Mouse (Mus musculus) cerebellum, postnatal 25 days (tissue): ENCODE results near the gene Ago4.
"Not testable (repeated sequence)": the region's sequence is repeated elsewhere in the genome, so short reads cannot be mapped to it uniquely, and the experiment has no call there.

Source experiments
- DNase-seq, 2 experiments: peaks; one replicate each; pipeline ENCODE4 v3.0.0; 2021; ENCODE audit warnings: mixed read lengths in 2 of 2

The Ago4 gene

DNA sequence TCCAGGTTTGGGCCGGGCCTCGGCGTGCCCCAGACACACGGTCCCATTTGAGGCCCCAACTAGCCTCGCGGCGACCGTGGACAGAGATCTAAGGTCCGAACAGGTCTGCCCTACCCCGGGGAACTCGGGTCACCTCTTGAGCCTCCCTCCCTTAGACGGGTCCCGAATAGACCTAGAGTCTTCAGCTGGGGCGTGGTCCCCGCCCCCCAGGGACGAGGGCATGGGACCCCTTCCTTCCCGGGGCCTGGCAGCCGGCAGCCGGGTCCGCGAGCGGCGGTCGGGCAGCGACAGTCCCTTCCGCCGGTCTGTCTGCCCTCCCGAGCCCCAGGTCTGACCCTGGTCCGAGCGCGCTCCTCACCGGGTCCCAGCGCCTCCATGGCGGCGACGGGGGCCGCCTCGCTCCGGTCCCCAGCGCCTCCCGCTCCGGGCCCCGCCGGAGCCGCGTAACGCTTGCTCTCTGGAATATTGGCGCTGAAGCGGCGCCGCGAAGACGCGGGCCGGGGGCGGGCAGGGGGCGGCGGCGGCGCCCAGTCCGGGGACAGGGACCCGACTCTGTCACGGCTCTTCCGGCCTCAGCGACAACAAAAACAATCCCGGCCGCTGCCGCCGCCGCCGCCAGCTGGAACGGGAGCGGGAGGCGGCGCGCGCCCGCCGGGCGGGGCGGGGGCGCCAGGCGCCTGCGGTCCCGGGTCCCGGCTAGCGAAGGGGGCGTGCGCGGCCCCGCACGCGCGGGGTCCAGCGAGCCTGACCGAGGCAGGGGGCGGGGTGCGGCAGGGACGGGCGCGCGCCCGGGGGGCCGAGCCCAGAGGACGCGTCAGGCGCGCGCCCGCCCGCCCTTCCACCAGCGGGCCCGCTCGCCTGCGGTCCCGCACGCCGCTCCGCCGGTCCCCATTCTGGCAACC, at the start of gene Ago4:
Gene Ago4, minus strand, starts transcription at position 646 of the 902 bp plus-strand sequence.
- peak; percentile 74 to 87 for DNase-seq

DNA sequence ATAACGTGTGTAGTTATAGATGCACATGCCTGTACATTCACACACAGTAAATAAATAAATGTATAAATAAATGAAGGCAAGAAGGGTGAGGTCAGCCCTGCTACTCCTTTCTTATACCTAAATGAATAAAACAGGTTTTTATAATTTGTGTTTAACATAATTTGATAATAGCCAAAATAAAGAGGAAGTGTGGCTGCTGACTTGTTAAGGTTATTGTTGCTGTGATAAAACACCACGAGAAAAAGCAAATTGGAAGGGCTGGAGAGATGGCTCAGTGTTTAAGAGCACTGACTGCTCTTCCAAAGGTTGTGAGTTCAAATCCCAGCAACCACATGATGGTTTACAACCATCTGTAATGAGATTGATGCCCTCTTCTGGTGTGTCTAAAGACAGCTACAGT, 45.8 kb upstream of the Ago4 start:
- no peak for DNase-seq

DNA sequence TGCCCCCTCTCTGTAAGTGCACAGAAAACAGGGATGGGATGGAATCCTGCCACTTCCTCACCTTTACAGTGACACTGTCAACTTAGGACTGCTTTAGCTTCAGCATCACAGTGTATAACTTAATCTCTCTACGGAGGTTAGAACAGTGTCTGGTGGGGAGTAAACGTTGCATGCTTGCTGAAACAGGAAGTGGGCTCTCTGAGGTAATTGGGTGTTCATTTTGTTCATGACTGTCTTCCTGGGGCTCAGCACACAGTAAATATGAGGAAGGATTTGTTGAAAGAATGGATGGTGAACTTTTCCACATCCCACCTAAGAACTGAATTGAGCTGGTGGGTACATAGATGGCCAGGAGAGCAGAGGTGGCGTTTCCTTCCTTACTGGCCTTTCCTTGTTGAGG, 44.6 kb upstream of the Ago4 start:
- no peak for DNase-seq

DNA sequence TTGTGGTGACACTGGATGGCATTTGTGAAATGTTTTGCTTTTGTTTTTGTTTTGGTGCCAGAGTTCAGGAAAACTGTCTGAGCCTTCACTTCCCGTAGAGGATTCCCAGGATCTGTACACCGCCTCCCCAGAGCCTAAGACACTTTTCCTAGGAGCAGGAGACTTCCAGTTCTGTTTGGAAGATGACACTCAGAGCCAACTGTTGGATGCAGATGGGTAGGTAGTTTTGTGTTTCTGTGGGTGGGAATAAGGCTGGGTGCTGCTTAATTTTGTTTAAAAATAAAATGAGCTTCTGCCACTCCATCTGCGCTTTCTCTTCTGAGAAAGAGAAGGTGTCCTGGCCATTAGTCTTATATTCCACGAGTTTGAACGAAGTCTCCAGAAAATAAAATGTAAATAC, 43.0 kb upstream of the Ago4 start:
- DNase-seq = no peak

DNA sequence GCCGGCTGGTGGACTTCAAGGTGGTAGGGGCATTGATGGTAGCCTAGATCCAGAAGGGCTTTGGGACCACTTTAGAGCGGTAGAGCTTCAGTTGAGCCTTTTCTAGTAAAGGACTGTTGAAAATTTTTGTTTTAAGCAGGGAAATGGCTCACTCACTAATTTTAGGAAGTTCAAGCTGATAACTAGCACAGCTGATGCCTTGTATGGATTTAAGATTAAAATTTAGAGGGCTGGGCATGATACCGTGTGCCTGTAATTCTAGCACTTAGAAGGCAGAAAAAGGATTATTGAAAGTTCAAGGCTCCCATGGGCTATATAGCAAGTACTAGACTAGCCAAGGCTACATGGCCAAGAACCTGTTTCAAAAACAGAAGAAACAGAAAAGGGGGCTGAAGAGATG, 36.5 kb upstream of the Ago4 start:
- DNase-seq = no peak

DNA sequence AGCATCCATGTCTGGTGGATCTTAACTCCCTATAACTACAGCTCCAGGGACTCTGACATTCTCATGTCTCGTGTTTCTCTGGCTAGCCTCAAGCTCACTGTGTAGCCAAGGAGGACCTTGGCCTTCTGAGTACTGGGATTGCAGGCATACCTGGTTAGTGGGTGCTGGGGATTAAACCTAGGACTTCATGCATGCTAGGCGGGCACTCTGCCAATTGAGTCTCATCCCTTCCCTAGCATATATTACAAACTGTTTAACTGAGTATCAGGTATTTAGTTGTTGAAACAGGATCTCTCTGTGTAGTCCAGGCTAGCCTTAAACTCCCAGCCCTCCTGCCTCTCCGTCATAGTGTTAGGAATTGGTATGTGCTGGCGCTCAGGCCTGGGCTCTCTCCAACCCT, 34.0 kb upstream of the Ago4 start:
- DNase-seq = no peak

DNA sequence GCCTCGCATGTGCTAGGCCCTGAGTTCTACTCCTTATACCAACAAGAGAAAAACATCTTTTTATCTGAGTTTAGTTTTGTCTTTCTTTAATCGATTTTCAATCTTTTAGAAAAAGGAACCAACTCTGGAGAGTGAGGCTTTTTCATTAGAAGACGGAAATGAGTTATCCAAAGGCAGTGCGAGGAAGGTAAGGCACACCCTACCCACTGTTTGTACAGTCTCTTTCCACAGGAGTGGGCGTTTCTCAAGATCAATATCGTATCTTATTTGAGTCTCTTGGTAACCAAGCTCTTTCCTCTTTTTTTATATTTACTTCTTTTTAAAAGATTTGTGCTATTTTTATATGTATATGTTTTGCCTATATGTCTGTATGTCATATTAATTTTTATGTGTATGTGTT, 30.5 kb upstream of the Ago4 start:
- DNase-seq = no peak

DNA sequence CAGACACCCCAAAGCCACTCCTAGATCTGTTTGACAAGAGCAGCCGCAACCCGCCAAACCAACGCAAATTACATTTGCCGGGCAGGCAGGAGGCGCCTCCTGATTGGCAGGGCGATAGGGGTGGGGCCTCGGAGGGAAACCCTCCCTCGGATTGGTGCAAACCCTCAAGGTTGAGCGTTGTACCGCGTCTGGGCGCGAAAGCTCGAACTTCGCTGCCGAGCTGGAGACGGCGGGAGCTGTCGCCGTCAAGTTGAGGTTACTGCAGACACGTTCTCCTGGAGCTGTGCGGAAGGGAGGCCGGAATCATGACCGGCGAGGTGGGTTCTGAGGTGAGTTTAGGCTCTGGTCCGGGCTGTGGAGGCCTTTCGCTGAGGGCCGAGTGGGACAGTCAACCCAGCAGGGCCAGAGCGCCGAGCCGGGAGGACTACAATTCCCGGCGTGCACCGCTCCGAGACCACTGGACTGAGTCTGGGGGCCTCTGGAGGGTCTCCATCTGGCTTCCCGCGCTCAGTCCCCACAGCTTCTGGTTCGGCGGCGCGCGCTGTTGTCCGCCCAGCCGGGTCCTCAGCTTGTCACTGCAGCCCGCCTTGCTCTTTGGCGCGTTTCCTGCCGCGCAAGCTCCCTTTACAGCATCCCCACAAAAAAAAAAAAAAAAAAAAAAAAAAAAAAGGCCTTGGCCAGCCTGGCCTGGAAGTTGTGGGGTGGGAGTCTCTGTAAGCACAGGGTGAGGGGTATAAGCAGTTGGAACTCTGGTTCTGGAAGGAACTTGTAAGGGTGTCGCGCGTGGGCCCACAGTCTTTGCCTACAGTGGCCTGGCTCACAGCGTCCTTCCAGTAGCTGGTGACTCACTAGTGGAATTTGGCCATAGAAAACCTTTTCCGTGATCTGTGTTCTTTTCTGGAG, 23.8 kb upstream of the Ago4 start, which contains the start of gene Clspn:
Gene Clspn, plus strand, starts transcription at position 127 of the 903 bp plus-strand sequence.
- DNase-seq = peak; percentile 78 to 88

DNA sequence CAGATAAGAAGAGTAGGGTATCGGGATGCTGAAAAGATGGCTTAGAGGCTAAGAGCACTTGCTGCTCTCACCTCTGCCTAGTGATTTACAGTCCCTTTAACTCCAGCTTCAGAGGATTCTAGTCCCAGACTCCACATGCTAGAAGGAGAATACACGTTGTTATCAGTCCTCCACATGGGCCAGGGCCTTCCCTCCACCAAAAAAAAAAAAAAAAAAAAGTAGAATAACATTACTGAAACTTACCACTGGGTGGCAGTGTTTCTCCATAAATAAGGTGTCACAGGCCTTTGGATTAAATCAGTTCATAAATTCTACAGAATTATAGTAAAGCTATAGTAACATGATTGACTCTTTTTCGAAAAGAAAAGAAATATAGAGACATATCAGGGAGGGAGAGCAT, 21.2 kb upstream of the Ago4 start:
- peak in 1 of 2 experiments; percentile 14 for DNase-seq

DNA sequence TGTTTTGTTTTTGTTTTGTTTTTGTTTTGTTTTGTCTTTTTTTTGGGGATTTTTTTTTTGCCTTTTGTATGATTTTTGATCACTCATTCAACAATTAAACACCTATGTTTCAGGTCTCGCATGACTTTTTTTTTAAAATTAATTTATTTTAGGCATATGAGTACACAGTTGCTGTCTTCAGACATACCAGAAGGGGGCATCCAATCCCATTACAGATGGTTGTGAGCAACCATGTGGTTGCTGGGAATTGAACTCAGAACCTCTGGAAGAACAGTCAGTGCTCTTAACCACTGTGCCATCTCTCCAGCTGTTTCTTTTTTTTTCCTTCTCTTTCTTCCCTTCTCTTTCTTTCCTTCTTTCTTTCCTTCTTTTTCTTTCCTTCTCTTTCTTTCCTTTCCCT, 20.4 kb upstream of the Ago4 start:
- DNase-seq = no peak

DNA sequence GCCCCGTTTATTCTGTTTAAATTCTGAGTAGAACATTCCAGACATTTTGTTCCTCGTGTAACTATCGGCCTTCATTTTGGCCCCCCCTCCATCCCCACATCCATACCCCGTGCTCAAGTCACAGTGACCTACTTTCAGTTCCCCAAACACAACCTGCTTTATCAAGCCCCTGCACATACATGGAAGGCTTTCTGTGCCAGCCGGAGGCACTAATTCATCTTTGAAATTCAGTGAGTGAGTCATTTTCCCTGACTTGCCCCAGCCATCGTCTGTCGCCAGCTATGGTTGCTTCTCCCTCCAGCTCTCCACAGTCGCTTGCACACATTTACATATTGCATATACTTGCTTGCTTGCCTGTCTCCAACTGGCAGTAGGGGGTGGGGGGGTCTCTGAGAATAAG, 19.8 kb upstream of the Ago4 start:
- DNase-seq = no peak

DNA sequence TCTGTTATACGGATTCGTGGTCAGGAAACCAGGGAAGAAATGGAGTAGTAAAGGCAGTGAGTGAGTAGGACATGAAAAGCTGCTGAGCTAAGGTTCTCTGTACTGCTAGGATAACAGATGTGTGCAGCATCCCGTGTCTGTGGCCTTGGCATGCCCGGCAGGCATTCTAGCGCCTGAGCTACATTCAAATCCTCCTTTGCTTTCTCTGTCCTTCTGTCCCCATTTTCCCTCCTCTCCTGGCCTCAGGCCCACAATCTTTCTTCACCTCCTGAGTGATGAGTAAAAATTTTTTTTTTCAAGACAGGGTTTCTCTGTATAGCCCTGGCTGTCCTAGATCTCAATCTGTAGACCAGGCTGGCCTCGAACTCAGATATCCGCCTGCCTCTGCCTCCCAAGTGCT, 18.9 kb upstream of the Ago4 start:
- DNase-seq = no peak

DNA sequence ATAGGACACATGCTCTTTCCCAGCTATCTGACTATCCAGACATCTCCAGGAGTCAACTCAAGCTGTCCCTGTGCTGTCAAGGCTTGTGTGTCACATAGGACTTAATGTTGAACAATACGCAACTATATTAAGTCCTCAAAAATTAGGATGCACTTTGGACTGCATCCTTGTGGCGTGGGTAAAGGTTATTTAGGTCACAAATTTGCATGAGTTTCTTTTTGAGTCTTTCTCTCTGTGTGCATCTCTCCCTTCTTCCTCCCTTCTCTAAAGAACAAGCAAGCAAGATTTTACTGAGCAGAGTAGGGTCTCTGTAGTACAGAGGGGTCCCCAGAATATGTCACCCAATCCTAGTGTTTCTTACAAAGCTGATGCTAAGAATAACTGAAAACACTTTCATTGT, 12.9 kb upstream of the Ago4 start:
- no peak for DNase-seq

DNA sequence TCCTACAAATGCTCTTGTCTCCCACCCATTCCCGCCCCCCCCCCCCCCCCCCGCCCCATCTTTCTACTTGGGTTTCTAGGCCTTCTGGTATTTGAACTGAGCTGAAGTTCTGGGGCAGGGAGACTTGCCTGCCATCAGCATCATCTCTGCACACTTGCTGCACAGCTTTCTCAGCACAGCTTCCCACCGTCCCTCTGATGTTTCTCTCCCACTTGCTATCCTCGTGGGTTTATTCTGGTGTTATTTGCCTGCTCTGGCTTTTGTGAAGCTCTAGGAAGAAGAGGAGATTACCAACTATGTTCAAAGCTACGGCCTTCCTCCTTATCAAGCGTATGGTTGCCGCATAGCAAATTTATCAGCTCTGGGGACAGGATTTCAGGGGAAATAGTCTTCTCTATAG, 12.4 kb upstream of the Ago4 start:
- no peak for DNase-seq

DNA sequence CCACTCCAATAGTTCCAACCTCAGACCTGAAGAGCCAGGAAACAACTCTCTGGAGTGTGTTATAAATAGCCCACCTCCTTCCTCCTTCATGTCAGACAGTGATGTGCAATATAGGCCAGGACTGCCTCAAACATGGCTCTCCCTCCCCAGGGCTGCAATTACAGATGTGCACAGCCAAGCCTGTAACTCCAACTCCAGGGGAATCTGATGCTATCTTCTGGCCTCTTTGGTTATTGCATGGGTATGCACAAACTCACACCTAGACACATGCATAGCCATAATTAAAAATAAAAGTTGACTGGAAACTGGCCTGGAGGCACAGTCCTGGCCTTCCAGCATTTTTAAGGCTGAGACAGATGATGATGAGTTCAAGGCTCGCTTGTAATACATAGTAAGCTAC, 11.7 kb upstream of the Ago4 start:
- no peak for DNase-seq

DNA sequence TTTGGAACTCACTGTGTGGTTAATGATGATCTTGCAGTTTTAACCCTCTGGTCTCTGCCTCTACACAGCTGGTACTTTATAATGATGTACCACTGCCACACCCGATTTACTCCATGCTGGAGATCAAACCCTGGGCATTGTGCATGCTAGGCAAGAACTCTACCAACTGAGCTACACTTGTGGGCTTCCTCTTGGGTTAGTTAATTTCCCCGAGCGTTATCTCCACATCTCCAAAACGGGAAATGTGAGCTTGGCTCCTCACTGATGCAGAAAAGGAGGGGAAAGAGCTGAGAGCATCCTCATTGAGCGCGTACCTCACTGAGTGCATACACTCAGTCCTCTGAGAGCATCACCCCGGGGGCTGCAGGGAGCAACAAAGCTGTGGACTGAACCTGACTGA, 9.6 kb upstream of the Ago4 start:
- DNase-seq = no peak

DNA sequence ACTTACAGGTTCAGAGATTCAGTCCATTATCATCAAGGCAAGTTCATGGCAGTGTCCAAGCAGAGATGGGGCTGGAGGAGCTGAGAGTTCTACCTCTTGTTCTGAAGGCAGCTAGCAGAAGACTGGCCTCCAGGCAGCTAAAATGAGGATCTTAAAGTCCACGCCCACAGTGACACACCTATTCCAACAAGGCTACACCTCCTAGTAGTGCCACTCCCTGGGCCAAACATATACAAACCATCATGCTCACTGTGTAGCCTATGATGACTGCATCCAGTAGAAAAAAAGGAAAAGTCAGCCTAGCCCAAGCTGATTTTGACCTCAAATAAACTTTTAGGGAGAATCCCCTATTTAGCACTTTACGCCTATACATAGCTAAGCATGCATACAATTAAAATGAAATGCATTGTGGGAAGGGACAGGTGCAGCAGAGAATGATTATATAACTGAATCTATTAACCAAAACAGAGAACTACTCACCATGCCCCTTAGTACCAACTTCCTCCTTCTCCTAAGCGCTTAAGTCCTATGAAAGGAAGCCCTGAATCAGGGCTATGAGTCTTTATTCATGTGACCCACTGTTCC, 7.3 kb upstream of the Ago4 start:
- no peak for DNase-seq

DNA sequence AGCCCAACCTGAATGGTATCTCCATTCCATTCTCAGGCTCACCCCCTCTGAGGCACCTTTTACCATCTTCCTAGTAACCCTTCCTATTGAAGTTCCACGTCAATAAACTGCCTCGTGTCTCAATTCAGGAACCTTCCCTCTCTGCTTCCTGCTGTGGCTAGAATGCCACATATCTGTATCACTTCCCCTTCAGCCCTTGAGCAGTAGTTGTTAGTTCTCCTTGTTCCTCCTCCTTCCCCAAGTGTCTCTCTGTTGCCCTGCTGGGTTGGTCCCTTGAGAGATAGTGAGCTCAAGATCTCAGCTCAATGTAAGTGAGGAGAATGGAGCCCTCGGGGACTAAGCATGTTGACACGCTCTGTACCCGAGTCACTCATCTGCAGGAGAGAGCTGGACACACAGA, 3.6 kb upstream of the Ago4 start:
- DNase-seq = no peak

DNA sequence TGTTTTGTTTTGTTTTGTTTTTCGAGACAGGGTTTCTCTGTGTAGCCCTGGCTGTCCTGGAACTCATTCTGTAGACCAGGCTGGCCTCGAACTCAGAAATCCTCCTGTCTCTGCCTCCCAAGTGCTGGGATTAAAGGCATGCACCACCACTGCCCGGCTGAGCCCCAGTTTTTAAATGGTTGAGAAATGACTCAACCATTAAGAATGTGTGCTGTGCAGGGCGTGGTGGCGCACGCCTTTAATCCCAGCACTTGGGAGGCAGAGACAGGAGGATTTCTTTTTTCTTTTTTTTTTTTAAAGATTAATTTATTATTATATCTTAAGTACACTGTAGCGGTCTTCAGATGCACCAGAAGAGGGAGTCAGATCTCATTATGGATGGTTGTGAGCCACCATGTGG, 2.4 kb upstream of the Ago4 start:
- DNase-seq = not testable (repeated sequence)

DNA sequence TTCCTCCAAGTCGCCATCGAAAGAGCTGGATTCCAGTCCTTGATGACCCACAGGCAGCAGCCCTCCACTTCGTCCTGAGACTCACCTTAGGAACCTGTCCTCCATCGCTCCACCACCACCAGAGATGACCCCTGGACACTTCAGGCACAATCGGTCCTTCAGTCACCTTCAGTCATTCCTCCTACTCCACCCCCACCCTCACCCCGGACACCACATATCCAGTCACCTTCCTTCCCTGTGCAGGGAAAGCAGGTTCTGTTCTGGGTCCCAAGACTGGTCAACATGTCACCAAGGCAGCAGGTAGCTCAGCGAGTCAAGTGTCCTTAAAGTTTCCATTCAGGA, 428 bp upstream of the Ago4 start:
- no peak for DNase-seq

DNA sequence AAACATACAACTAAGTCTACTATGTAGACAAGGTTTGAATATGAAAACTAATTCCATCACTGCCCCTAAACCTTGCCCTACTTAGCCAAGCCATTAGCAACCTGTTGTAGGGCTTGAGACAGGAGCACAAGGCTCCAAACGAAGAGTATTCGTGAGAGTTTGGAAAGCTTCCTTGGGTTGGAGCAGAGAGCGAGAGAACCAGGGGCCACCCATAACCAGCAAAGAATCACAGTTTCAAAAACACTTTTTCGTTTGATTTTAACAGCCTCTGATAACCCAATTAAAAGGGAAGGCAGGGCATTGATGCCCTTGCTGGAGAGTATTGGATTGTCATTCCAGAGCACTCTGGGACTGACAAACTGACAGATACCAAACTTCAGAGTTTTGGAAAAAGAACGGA, 980 bp downstream of the Ago4 start:
- no peak for DNase-seq

DNA sequence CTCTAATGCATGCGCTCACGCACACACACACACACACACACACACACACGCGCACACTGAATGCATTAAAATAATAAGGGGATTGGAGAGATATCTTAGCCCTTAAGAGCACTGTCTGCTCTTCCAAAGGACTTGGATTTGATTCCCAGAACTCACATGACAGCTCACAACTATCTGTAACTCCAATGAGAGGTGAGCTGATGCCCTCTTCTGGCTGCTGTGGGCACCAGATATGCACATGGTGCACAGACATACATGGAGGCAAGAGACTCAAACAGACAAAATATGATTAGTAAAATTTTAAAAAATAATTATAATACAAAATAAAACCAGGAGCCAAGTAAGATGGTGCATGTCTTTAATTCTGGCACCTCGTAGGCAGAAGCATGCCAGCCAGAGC, 6.4 kb downstream of the Ago4 start:
- DNase-seq = no peak

DNA sequence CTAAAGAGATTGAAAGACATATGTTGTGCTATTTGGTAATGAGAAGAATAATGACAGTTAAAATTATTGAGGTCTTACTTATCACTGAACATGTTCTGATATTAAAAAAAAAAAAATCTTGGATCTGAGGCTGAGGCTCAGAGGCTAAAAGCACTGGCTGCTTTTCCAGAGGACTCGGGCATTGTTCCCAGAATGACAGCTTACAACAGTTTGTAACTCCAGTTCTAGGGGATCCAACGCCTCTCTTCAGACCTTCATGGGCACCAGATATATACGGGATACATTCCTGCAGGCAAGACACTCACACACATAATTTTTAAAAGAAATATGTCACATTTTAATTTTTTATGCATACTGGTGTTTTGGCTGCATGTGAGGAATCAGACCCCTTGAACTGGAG, 7.1 kb downstream of the Ago4 start:
- DNase-seq = no peak
